Mouse (Mus musculus): ENCODE data around the gene Ubxn6. TPM values are rescaled to one million over a fixed set of nuclear protein-coding genes. Genes with fewer than 3 reads are reported as not detected.

Gene Ubxn6
- polyA plus RNA-seq, 1 experiment from 2014 or later: 41.3 TPM

DNA sequence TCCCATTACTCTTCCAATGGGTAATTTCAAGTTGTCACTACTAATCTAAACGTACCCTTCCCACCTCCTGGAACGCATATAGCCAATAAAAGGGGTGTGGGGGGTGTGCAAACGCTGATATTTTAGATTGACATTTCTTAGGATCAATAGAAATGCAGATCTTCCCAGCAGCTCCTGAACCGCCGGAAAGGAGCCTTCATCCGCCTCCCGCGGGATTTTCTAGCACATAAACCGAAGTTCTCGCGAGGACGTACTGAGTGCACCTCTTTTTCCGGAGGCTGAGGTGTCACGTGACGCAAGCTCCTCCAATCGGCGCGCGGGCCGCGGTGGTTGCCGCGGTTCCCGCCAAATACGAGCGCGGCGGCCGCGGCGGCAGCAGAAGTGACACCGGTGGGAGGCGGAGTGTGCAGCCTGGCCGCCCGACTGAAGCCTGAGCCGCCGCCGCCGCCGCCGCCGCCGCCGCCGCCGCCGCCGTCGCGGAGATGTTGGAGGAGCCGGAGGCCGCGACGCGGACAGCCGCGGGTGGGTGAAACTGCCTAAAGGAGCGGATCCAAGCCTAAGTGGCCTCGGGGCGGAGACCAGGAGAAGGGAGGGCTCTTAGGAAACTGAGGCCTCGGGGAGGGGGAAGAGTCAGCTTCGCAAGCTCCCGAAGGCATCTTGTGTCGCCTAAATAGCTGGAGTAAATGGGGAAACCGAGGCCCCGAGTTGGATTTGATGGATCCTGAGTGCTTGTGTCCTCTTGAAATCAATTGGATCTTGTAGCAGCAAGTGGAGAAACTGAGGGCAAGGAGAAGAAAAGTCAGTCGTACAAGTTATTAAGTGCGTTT, 34.6 kb downstream of the Ubxn6 start, which contains the start of gene Chaf1a:
TSS of gene Chaf1a (plus strand) at position 410 of the 827 bp plus-strand sequence.
- peaks cover 14% of the 10 kb centered on the region for H3K36me3 ChIP-seq (ENCODE audit: control insufficient read depth, insufficient read depth, low read length)
- WGBS: under 1% methylated on average over 68 of the region's 68 CpGs
- peak; percentile 81 for ATAC-seq (ENCODE audit: insufficient number of reproducible peaks, insufficient read depth, low FRiP score, low read depth)
- H3K4me1 ChIP-seq (ENCODE audit: control insufficient read depth in 2 of 2, insufficient read depth in 2 of 2, low read length in 2 of 2): peaks cover 5 to 19% of the 10 kb centered on the region in 2 experiments
- no peaks in the 10 kb centered on the region for H3K27me3 ChIP-seq (ENCODE audit: control insufficient read depth, insufficient read depth, low read length)
- H3K27ac ChIP-seq (replicated peaks in 1 of 2; ENCODE audit: control insufficient read depth in 1 of 2, insufficient read depth in 1 of 2, low read depth in 2 of 2, low read length in 2 of 2): peak within 1 kb of the TSS; percentile 54 to 68
- peak within 1 kb of the TSS; percentile 92 for H3K4me2 ChIP-seq (ENCODE audit: low read length)
- H3K9ac ChIP-seq (ENCODE audit: low read length): peak within 1 kb of the TSS; percentile 90
- peak within 1 kb of the TSS; percentile 75 to 82 for H3K4me3 ChIP-seq (ENCODE audit: control insufficient read depth in 1 of 2, insufficient read depth in 1 of 2, low read depth in 1 of 2, low read length in 2 of 2)
- H3K9me3 ChIP-seq (ENCODE audit: control insufficient read depth, low read length): no peaks in the 10 kb centered on the region

DNA sequence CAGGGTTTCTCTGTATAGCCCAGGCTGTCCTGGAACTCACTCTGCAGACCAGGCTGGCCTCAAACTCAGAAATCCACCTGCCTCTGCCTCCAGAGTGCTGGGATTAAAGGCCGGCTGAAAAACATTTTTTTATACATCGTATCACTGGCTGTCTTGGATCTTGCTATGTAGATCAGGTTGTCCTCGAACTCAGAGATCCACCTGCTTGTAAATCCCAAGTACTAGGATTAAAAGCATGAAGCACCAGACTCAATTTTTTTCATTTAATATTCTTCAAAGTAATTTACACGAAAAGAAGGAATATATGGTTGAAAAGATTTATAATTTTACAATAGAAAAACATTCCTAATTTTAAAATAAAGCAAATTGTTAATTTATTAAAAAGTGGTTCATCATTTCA, 35.5 kb downstream of the Ubxn6 start:
- H3K4me3 ChIP-seq (ENCODE audit: control insufficient read depth in 1 of 2, insufficient read depth in 1 of 2, low read depth in 1 of 2, low read length in 2 of 2): peak overlapping the region in 1 of 2 experiments; percentile 82; a peak in 1 of 4 replicates
- no peaks in the 10 kb centered on the region for H3K27me3 ChIP-seq (ENCODE audit: control insufficient read depth, insufficient read depth, low read length)
- no peak for ATAC-seq (ENCODE audit: insufficient number of reproducible peaks, insufficient read depth, low FRiP score, low read depth)
- H3K27ac ChIP-seq (replicated peaks in 1 of 2; ENCODE audit: control insufficient read depth in 1 of 2, insufficient read depth in 1 of 2, low read depth in 2 of 2, low read length in 2 of 2): no peak overlapping the region
- peak overlapping the region; percentile 92 for H3K4me2 ChIP-seq (ENCODE audit: low read length)
- peaks cover 15% of the 10 kb centered on the region for H3K36me3 ChIP-seq (ENCODE audit: control insufficient read depth, insufficient read depth, low read length)
- H3K4me1 ChIP-seq (ENCODE audit: control insufficient read depth in 2 of 2, insufficient read depth in 2 of 2, low read length in 2 of 2): peaks cover 7 to 25% of the 10 kb centered on the region in 2 experiments
- H3K9ac ChIP-seq (ENCODE audit: low read length): peak overlapping the region; percentile 90; the same call in 1 of the 2 replicates
- 71% methylated on average over 4 of the region's 4 CpGs for WGBS
- no peaks in the 10 kb centered on the region for H3K9me3 ChIP-seq (ENCODE audit: control insufficient read depth, low read length)

GRCm38 (mm10) chr17:56038583-56039261, 36.1 kb downstream of the Ubxn6 start:
- no peak for ATAC-seq (ENCODE audit: insufficient number of reproducible peaks, insufficient read depth, low FRiP score, low read depth)
- no peak overlapping the region for H3K9ac ChIP-seq (ENCODE audit: low read length)
- no peaks in the 10 kb centered on the region for H3K9me3 ChIP-seq (ENCODE audit: control insufficient read depth, low read length)
- peaks cover 16% of the 10 kb centered on the region for H3K36me3 ChIP-seq (ENCODE audit: control insufficient read depth, insufficient read depth, low read length)
- H3K27ac ChIP-seq (replicated peaks in 1 of 2; ENCODE audit: control insufficient read depth in 1 of 2, insufficient read depth in 1 of 2, low read depth in 2 of 2, low read length in 2 of 2): no peak overlapping the region
- H3K4me3 ChIP-seq (ENCODE audit: control insufficient read depth in 1 of 2, insufficient read depth in 1 of 2, low read depth in 1 of 2, low read length in 2 of 2): no peak overlapping the region
- 82% methylated on average over 8 of the region's 8 CpGs for WGBS
- H3K4me2 ChIP-seq (ENCODE audit: low read length): no peak overlapping the region
- no peaks in the 10 kb centered on the region for H3K27me3 ChIP-seq (ENCODE audit: control insufficient read depth, insufficient read depth, low read length)
- peaks cover 7 to 25% of the 10 kb centered on the region in 2 experiments for H3K4me1 ChIP-seq (ENCODE audit: control insufficient read depth in 2 of 2, insufficient read depth in 2 of 2, low read length in 2 of 2)

DNA sequence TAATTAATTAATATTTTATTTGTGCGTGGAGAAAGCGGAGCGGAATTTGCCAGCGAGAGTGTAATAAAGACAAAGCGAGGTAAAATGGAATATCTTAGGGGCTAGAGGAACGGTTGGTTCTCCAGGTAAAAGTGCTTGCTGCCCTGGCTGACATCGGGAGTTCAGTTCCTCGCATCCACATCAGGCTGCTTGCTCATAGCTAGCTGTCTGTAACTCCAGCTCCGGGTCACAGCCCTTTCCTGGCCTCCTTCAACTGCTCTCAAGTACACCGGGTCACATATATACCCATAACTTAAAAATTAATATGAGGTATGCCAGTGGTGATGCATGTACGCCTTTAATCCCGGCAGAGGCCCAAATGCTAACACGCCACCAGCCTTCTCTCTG, 37.9 kb downstream of the Ubxn6 start:
- no peak overlapping the region; a peak in 1 of 4 replicates for H3K27ac ChIP-seq (replicated peaks in 1 of 2; ENCODE audit: control insufficient read depth in 1 of 2, insufficient read depth in 1 of 2, low read depth in 2 of 2, low read length in 2 of 2)
- WGBS: 34% methylated on average over 13 of the region's 13 CpGs
- H3K4me1 ChIP-seq (ENCODE audit: control insufficient read depth in 2 of 2, insufficient read depth in 2 of 2, low read length in 2 of 2): peaks cover 7 to 24% of the 10 kb centered on the region in 2 experiments
- no peaks in the 10 kb centered on the region for H3K27me3 ChIP-seq (ENCODE audit: control insufficient read depth, insufficient read depth, low read length)
- no peak for ATAC-seq (ENCODE audit: insufficient number of reproducible peaks, insufficient read depth, low FRiP score, low read depth)
- H3K4me3 ChIP-seq (ENCODE audit: control insufficient read depth in 1 of 2, insufficient read depth in 1 of 2, low read depth in 1 of 2, low read length in 2 of 2): peak overlapping the region; percentile 25 to 93
- H3K9me3 ChIP-seq (ENCODE audit: control insufficient read depth, low read length): no peaks in the 10 kb centered on the region
- H3K4me2 ChIP-seq (ENCODE audit: low read length): peak overlapping the region; percentile 61
- peak overlapping the region; percentile 69 for H3K9ac ChIP-seq (ENCODE audit: low read length)
- H3K36me3 ChIP-seq (ENCODE audit: control insufficient read depth, insufficient read depth, low read length): peaks cover 22% of the 10 kb centered on the region

GRCm38 (mm10) chr17:56036176-56036900, 38.5 kb downstream of the Ubxn6 start, which contains the start of gene Sh3gl1:
Gene Sh3gl1, minus strand, starts transcription at chr17:56036635.
- peak; percentile 92 for ATAC-seq (ENCODE audit: insufficient number of reproducible peaks, insufficient read depth, low FRiP score, low read depth)
- no peaks in the 10 kb centered on the region for H3K27me3 ChIP-seq (ENCODE audit: control insufficient read depth, insufficient read depth, low read length)
- H3K4me1 ChIP-seq (ENCODE audit: control insufficient read depth in 2 of 2, insufficient read depth in 2 of 2, low read length in 2 of 2): peaks cover 7 to 20% of the 10 kb centered on the region in 2 experiments
- no peaks in the 10 kb centered on the region for H3K9me3 ChIP-seq (ENCODE audit: control insufficient read depth, low read length)
- WGBS: under 1% methylated on average over 74 of the region's 74 CpGs
- peak within 1 kb of the TSS; percentile 71 to 93 for H3K4me3 ChIP-seq (ENCODE audit: control insufficient read depth in 1 of 2, insufficient read depth in 1 of 2, low read depth in 1 of 2, low read length in 2 of 2)
- H3K9ac ChIP-seq (ENCODE audit: low read length): peak within 1 kb of the TSS; percentile 96
- peaks cover 22% of the 10 kb centered on the region for H3K36me3 ChIP-seq (ENCODE audit: control insufficient read depth, insufficient read depth, low read length)
- H3K4me2 ChIP-seq (ENCODE audit: low read length): peak within 1 kb of the TSS; percentile 65
- H3K27ac ChIP-seq (replicated peaks in 1 of 2; ENCODE audit: control insufficient read depth in 1 of 2, insufficient read depth in 1 of 2, low read depth in 2 of 2, low read length in 2 of 2): peak within 1 kb of the TSS; percentile 72 to 89

- Histone ChIP-seq H3K9me3 (ENCODE audit: control insufficient read depth, low read length) (no peaks in the 10 kb centered on the region), H3K9ac (ENCODE audit: low read length) (peak overlapping the region; percentile 96), H3K4me3 (ENCODE audit: control insufficient read depth in 1 of 2, insufficient read depth in 1 of 2, low read depth in 1 of 2, low read length in 2 of 2) (peak overlapping the region; percentile 22 to 93), H3K4me2 (ENCODE audit: low read length) (peak overlapping the region; percentile 65), H3K4me1 (ENCODE audit: control insufficient read depth in 2 of 2, insufficient read depth in 2 of 2, low read length in 2 of 2) (peaks cover 3 to 16% of the 10 kb centered on the region in 2 experiments; a peak in 3 of 4 replicates), H3K27ac (replicated peaks in 1 of 2; ENCODE audit: control insufficient read depth in 1 of 2, insufficient read depth in 1 of 2, low read depth in 2 of 2, low read length in 2 of 2) (no peak overlapping the region), H3K36me3 (ENCODE audit: control insufficient read depth, insufficient read depth, low read length) (peaks cover 24% of the 10 kb centered on the region), H3K27me3 (ENCODE audit: control insufficient read depth, insufficient read depth, low read length) (no peaks in the 10 kb centered on the region)
- ATAC-seq (ENCODE audit: insufficient number of reproducible peaks, insufficient read depth, low FRiP score, low read depth): no peak
- 74% methylated on average over 4 of the region's 4 CpGs for WGBS
These were observed 39.6 kb downstream of the Ubxn6 start for GRCm38 (mm10) chr17:56035216-56035615.

DNA sequence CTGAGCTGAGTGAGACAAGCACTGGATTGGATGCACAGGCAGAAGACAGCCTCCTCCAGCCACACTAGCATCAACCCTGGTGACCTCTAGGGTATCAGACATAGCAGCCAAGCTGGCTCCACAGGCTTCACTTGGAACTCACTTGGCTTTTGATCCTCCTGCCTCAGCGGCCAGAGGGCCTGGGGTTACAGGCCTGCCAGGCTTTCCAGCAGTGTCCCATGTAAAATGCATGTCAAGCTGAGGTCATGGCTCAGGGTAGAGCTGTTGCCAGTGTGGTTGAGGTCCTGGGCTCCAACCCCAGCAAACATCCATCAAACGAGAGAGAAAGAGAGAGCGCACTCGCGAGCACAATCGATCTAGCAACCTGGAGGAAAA, 40.1 kb downstream of the Ubxn6 start:
- ATAC-seq (ENCODE audit: insufficient number of reproducible peaks, insufficient read depth, low FRiP score, low read depth): no peak
- no peaks in the 10 kb centered on the region for H3K9me3 ChIP-seq (ENCODE audit: control insufficient read depth, low read length)
- H3K27me3 ChIP-seq (ENCODE audit: control insufficient read depth, insufficient read depth, low read length): no peaks in the 10 kb centered on the region
- no peak overlapping the region for H3K27ac ChIP-seq (replicated peaks in 1 of 2; ENCODE audit: control insufficient read depth in 1 of 2, insufficient read depth in 1 of 2, low read depth in 2 of 2, low read length in 2 of 2)
- no peak overlapping the region; the same call in 1 of the 2 replicates for H3K9ac ChIP-seq (ENCODE audit: low read length)
- no peak overlapping the region for H3K4me3 ChIP-seq (ENCODE audit: control insufficient read depth in 1 of 2, insufficient read depth in 1 of 2, low read depth in 1 of 2, low read length in 2 of 2)
- H3K4me2 ChIP-seq (ENCODE audit: low read length): peak overlapping the region; percentile 65
- 82% methylated on average over 6 of the region's 6 CpGs for WGBS
- H3K36me3 ChIP-seq (ENCODE audit: control insufficient read depth, insufficient read depth, low read length): peaks cover 25% of the 10 kb centered on the region
- peaks cover 3 to 16% of the 10 kb centered on the region in 2 experiments; a peak in 3 of 4 replicates for H3K4me1 ChIP-seq (ENCODE audit: control insufficient read depth in 2 of 2, insufficient read depth in 2 of 2, low read length in 2 of 2)
